Mouse (Mus musculus): Measurements from ENCODE around the gene Lenep.
"Not testable (repeated sequence)": the region's sequence is repeated elsewhere in the genome, so short reads cannot be mapped to it uniquely, and the experiment has no call there.

Lenep gene

GRCm38 (mm10) chr3:89402693-89403092 lies at the start of gene Lenep:
TSS of gene Lenep (minus strand) at chr3:89402793.
- DNase-seq (ENCODE audit: low spot score) = no peak

GRCm38 (mm10) chr3:89451916-89452315 lies 49.3 kb upstream of the Lenep start:
- DNase-seq (ENCODE audit: low spot score) = no peak

DNA sequence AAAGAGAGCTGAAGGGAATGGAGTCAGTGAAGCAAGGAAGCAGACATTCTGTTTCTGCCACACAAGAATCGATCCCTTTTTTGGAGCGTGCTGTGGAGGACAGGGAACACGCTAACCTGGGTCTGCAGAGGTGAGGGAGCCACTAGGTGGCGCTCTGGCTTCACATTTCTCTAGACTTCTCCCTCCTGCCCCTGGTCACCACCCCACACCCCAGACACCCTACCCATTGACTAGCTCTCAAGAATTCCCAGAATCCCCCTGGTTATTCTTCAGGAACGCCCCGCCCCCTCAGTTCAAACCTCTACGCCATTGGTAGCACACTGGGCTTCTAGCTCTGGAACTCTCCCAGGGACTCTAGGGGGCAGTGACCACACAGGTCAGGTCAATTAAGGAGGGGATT lies 46.9 kb upstream of the Lenep start:
- DNase-seq (ENCODE audit: low spot score) = peak; percentile 59

- DNase-seq (ENCODE audit: low spot score) = no peak
Observed at GRCm38 (mm10) chr3:89448720-89449537, 46.3 kb upstream of the Lenep start.

DNA sequence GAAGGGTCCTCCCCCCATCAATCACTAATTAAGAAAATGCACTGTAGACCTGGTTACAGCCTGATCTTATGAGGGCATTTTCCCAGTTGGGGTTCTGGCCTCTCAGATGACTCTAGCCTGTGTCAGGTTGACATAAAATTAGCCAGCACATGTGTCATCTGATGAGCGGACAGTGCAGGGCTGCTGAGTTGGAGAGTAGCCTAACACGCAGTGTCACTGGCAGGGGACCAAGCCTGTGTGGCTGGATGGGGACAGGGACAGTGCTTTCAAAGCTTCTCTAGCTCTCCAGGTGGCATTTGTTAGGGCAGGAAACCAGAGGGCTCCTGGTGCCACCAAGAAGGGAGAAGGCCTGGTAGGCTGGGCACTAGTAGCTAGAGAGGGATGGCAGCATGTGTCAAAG lies 38.1 kb upstream of the Lenep start:
- DNase-seq (ENCODE audit: low spot score) = no peak

DNA sequence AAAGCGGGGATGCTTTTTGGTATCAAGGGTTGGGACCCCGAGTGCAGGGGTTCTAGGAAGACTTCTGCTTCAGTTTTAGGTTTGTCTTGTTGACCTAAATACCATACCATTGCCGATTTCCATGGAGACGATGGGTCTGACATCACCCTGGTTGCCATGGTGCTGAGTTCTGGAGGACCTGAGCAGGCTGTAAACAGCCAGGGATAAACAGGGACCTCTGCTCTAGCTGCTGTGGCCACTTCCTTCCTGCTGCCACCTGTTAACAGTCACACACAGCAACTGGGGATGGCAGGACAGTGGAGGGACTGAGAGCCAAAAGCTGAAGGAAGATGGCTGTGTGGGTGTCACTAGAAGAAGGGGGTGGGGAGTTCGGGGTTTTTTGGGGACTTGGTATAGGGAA lies 34.7 kb upstream of the Lenep start:
- DNase-seq (ENCODE audit: low spot score) = no peak

- DNase-seq (ENCODE audit: low spot score) = peak; percentile 44
Observed at GRCm38 (mm10) chr3:89436176-89437113, 33.9 kb upstream of the Lenep start, which contains the start of gene Pbxip1. TSS of gene Pbxip1 (plus strand) at chr3:89436706.

- DNase-seq (ENCODE audit: low spot score) = no peak
Observed at GRCm38 (mm10) chr3:89435041-89435440, 32.4 kb upstream of the Lenep start.

DNA sequence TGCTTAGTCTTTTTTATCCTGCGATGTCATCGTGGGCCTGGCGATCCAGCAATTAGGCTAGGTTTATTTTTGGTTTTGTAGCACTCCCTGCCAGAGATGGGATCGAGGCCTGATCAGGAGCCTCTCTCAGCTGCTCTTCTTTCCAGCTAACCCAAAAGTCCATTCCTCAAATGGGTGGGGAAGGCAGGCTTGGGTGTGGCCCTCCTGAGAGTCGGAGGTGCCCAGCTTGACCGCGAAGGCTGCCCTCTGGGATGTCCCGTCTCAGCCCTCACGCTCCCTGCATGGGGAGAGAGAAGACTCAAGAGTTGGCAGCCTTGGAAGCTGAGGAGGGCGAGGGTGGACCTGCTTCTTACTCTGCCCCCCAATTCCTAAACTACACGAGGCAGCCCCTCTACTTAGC lies 31.9 kb upstream of the Lenep start:
- DNase-seq (ENCODE audit: low spot score) = no peak

- DNase-seq (ENCODE audit: low spot score) = no peak
Observed at GRCm38 (mm10) chr3:89432606-89433005, 30.0 kb upstream of the Lenep start.

DNA sequence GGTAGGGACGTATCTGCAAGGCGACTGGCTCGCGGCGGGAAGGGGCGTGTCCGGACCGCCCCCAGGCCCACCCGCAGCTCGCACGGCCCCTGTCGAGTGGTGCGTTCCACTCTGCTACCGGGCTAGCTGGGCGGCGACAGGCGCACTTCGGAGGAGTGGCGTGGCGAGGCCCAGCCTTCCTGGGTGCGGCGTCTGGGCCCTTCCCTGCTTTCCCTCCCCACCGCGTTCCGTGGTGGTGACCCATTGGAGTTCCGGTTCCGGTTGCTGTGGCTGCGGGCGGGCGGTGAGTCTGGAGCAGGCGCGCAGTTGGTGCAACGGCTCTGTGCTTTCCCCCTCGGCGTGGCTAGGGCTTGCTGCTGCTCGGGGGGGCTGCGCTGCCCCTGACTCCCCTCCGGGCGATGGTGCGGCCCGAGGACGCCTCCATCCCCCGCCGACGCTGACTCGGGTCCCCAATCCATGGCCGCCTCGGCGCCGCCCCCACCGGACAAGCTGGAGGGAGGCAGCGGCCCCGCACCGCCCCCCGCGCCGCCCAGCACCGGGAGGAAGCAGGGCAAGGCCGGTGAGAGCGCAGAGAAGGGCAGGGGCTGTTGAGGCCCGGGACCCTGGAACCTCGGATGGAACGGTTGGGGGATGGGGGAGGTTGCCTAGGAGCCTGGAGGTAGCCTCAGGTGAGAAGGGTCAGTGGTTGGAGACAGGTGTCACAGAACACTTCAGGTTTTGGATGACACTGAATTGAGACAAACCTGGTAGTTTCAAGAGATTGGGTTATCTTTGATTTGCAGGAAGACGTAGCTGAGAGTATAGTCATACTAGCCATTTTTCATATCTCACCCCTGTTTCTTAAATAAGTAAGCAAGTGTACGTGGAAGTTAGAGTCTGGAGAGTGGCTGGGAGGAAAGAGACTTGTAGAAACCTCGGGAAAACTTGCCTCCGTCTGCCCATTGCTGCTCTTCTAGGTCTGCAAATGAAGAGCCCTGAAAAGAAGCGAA lies 27.9 kb upstream of the Lenep start, which contains the start of gene Pygo2:
TSS of gene Pygo2 (plus strand) at position 44 of the 989 bp plus-strand sequence.
- peak; percentile 89 for DNase-seq (ENCODE audit: low spot score)

GRCm38 (mm10) chr3:89429021-89429420 lies 26.4 kb upstream of the Lenep start:
- not testable (repeated sequence) for DNase-seq (ENCODE audit: low spot score)

DNA sequence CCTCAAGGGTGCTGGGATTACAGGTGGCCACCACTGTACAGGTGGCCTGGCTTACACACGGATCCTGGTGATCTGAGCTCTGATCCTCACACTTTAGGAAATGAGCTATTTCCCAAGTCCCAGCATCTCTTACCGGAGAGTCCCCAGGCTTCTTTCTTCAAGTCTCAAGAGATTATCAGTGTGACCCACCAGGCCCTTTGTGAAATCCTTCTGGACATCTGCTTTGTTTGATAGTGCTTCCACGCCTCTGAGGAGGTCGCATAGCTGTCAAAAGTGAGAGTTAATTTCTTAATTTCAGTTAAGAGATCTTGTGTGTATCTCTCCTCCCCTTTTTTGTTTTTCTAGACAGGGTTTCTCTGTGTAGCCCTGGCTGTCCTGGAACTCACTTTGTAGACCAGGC lies 23.3 kb upstream of the Lenep start:
- no peak for DNase-seq (ENCODE audit: low spot score)

DNA sequence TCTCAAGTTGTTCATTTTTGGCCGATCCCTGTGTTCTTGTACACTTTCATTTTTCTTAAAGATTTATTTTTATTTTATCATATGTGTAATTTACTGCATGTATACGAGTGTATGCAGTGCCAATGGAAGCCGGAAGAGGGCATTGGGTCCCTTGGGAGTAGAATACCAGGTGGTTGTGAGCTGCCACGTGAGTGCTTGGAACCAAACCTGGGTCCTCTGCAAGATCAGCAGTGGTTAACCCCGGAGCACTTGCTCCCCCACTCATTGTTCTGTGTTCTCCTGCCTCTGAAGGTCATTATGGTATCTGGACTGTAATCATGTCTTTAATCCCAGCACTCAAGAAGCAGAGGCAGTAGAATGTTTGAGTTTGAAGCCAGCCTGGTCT lies 22.5 kb upstream of the Lenep start:
- no peak for DNase-seq (ENCODE audit: low spot score)

DNA sequence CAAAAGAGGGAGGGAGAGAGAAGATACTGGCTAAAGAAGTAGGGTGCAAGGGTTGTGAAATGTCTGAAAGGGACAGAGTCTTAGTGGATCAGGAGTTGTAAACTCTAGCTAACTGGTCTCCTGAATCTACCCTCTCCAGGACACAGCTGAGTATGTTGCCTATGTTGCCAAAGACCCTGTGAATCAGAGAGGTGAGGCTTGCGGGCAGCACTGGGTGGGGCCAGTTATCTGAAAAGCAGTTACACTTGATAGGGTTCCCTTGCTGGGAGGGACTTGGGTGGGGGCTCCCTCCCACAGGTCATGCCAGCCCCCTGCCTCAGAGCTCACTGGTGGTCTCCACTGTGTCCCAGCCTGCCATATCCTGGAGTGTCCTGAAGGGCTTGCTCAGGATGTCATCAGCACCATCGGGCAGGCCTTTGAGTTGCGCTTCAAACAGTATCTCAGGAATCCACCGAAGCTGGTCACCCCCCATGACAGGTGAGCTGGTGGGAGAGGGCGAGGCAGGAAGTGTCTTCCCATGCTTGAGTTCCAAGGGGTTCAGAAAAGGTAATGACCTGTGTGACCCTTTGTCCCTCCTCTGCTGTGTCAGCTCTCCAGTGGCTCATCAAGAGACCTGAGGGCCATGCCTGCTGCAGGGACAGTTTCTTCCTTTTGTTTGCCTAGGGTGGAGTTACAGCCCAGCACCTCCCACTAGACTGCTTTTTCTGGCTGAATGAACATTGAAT lies 22.0 kb upstream of the Lenep start:
- no peak for DNase-seq (ENCODE audit: low spot score)

DNA sequence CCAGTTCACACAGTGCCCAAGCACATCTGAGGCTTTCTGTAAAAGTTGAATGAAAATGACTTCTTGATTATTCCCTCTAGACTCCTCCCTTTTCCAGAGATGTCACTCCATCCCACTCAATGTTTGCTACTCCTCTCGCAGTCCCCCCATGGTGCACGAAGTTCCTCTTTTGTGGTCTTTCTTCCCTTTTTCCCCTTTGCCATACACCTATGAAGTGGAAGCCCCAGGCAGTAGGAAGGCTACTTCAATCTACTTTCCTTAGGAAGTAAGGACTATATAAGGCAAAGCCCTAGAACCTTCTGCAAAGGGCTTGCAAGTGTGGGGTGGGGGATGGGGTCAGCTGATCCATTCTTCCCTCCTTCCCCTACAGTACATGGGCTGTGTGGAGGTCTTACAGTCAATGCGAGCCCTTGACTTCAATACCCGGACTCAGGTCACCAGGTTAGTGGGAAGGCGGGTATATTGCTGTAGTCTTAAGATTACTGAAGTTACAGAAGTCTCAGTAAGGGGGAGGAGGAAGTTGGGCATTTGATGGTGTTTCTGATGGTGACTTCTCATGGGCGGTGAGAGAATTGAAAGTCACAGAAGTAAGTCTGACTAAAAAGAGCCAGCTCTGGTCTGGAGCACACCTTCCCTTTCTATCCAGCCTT lies 20.1 kb upstream of the Lenep start:
- DNase-seq (ENCODE audit: low spot score) = no peak

DNA sequence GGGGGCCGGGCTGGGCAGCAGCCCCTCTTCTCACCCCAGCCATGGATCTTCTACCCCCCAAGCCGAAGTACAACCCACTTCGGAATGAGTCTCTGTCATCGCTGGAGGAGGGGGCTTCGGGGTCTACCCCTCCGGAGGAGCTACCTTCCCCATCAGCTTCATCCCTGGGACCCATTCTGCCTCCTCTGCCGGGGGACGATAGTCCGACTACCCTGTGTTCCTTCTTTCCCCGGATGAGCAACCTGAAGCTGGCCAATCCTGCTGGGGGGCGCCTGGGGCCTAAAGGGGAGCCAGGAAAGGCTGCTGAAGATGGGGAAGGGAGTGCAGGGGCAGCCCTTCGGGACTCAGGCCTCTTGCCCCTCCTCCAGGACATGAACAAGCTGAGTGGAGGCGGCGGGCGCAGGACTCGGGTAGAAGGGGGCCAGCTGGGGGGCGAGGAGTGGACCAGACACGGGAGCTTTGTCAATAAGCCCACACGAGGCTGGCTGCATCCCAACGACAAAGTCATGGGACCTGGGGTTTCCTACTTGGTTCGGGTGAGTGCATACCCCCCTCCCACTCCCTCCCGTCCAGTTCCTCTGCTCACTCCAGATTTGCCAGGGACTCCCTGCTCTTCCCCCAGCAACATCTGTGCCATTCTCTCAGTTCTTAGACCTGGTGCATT lies 19.3 kb upstream of the Lenep start:
- DNase-seq (ENCODE audit: low spot score) = no peak

- peak; percentile 59 for DNase-seq (ENCODE audit: low spot score)
Observed at GRCm38 (mm10) chr3:89421002-89421774, 18.6 kb upstream of the Lenep start.

- no peak for DNase-seq (ENCODE audit: low spot score)
Observed at GRCm38 (mm10) chr3:89420421-89420820, 17.8 kb upstream of the Lenep start.
